Mouse (Mus musculus): ENCODE data around the gene Sbsn. TPM values are rescaled to one million over a fixed set of nuclear protein-coding genes. Genes with fewer than 3 reads are reported as not detected.
A peak's percentile ranks its signal among the peaks of the same experiment; 100 is the strongest.

Gene Sbsn
- polyA plus RNA-seq (2014; fragmentation: Nextera tagmentation; extraction: Ambion mirVana): 0.27 and 1.8 TPM in 2 replicates

- no peaks in the 10 kb centered on the region for H3K27me3 ChIP-seq (ENCODE audit: control insufficient read depth, insufficient read depth, low read length)
- no peak within 1 kb of the TSS for H3K27ac ChIP-seq (ENCODE audit: low read depth, low read length)
- peaks cover 3% of the 10 kb centered on the region; the same call in 1 of the 2 replicates for H3K36me3 ChIP-seq (ENCODE audit: control insufficient read depth, insufficient read depth, low read length)
- DNase-seq (ENCODE audit: low spot score): no peak
- H3K4me1 ChIP-seq (replicated peaks; ENCODE audit: control insufficient read depth, insufficient read depth, low read length): no peaks in the 10 kb centered on the region
- H3K9me3 ChIP-seq (ENCODE audit: control insufficient read depth, low read length): no peaks in the 10 kb centered on the region; the same call in 1 of the 2 replicates
- no peak within 1 kb of the TSS for H3K9ac ChIP-seq (ENCODE audit: low read length)
- 81% methylated on average over 5 of the region's 5 CpGs for WGBS
- no peak within 1 kb of the TSS for H3K4me3 ChIP-seq (ENCODE audit: low read depth, low read length)
- no peak for ATAC-seq (replicated peaks; ENCODE audit: low FRiP score)
- H3K4me2 ChIP-seq (ENCODE audit: low read depth, low read length, severe bottlenecking): no peak within 1 kb of the TSS
Measured at GRCm38 (mm10) chr7:30751086-30751669, at the start of gene Sbsn. Gene Sbsn, plus strand, starts transcription at chr7:30751471.

- Histone ChIP-seq H3K27me3 (ENCODE audit: control insufficient read depth, insufficient read depth, low read length) (no peaks in the 10 kb centered on the region), H3K9me3 (ENCODE audit: control insufficient read depth, low read length) (no peaks in the 10 kb centered on the region), H3K27ac (ENCODE audit: low read depth, low read length) (no peak overlapping the region), H3K9ac (ENCODE audit: low read length) (no peak overlapping the region), H3K4me2 (ENCODE audit: low read depth, low read length, severe bottlenecking) (no peak overlapping the region), H3K4me1 (replicated peaks; ENCODE audit: control insufficient read depth, insufficient read depth, low read length) (no peaks in the 10 kb centered on the region), H3K4me3 (ENCODE audit: low read depth, low read length) (no peak overlapping the region), H3K36me3 (ENCODE audit: control insufficient read depth, insufficient read depth, low read length) (no peaks in the 10 kb centered on the region)
- ATAC-seq (replicated peaks; ENCODE audit: low FRiP score): no peak
- DNase-seq (ENCODE audit: low spot score): no peak
- 80% methylated on average over 8 of the region's 8 CpGs for WGBS
Measured at GRCm38 (mm10) chr7:30706214-30706882, 44.9 kb upstream of the Sbsn start.

GRCm38 (mm10) chr7:30707441-30707840 lies 43.8 kb upstream of the Sbsn start:
- WGBS: 100% methylated on average over 1 of the region's 1 CpGs

GRCm38 (mm10) chr7:30711942-30712341 lies 39.3 kb upstream of the Sbsn start, which contains the start of gene Atp4a:
Gene Atp4a, plus strand, starts transcription at chr7:30712209.
- Histone ChIP-seq H3K4me2 (ENCODE audit: low read depth, low read length, severe bottlenecking) (no peak within 1 kb of the TSS), H3K9me3 (ENCODE audit: control insufficient read depth, low read length) (no peaks in the 10 kb centered on the region), H3K27ac (ENCODE audit: low read depth, low read length) (no peak within 1 kb of the TSS), H3K4me1 (replicated peaks; ENCODE audit: control insufficient read depth, insufficient read depth, low read length) (peaks cover 2% of the 10 kb centered on the region; the same call in 1 of the 2 replicates), H3K9ac (ENCODE audit: low read length) (no peak within 1 kb of the TSS), H3K4me3 (ENCODE audit: low read depth, low read length) (no peak within 1 kb of the TSS), H3K36me3 (ENCODE audit: control insufficient read depth, insufficient read depth, low read length) (no peaks in the 10 kb centered on the region), H3K27me3 (ENCODE audit: control insufficient read depth, insufficient read depth, low read length) (peaks cover 2% of the 10 kb centered on the region)
- DNase-seq (ENCODE audit: low spot score): no peak
- 82% methylated on average over 3 of the region's 3 CpGs for WGBS
- ATAC-seq (replicated peaks; ENCODE audit: low FRiP score): no peak

More at GRCm38 (mm10) chr7:30707441-30707840, 43.8 kb upstream of the Sbsn start:
- Histone ChIP-seq H3K4me1 (replicated peaks; ENCODE audit: control insufficient read depth, insufficient read depth, low read length) (no peaks in the 10 kb centered on the region), H3K9me3 (ENCODE audit: control insufficient read depth, low read length) (no peaks in the 10 kb centered on the region), H3K36me3 (ENCODE audit: control insufficient read depth, insufficient read depth, low read length) (no peaks in the 10 kb centered on the region), H3K27me3 (ENCODE audit: control insufficient read depth, insufficient read depth, low read length) (no peaks in the 10 kb centered on the region), H3K27ac (ENCODE audit: low read depth, low read length) (no peak overlapping the region), H3K4me2 (ENCODE audit: low read depth, low read length, severe bottlenecking) (no peak overlapping the region), H3K9ac (ENCODE audit: low read length) (no peak overlapping the region), H3K4me3 (ENCODE audit: low read depth, low read length) (no peak overlapping the region)
- ATAC-seq (replicated peaks; ENCODE audit: low FRiP score): no peak
- no peak for DNase-seq (ENCODE audit: low spot score)

GRCm38 (mm10) chr7:30717006-30717715 lies 34.1 kb upstream of the Sbsn start:
- H3K27ac ChIP-seq (ENCODE audit: low read depth, low read length): no peak overlapping the region
- 1% methylated on average over 43 of the region's 43 CpGs for WGBS

GRCm38 (mm10) chr7:30717716-30718046 lies 33.6 kb upstream of the Sbsn start:
- ATAC-seq (replicated peaks; ENCODE audit: low FRiP score): no peak; the same call in 1 of the 2 replicates
- H3K27ac ChIP-seq (ENCODE audit: low read depth, low read length): no peak overlapping the region

More at GRCm38 (mm10) chr7:30717006-30717715, 34.1 kb upstream of the Sbsn start:
- Histone ChIP-seq H3K36me3 (ENCODE audit: control insufficient read depth, insufficient read depth, low read length) (no peaks in the 10 kb centered on the region), H3K9me3 (ENCODE audit: control insufficient read depth, low read length) (no peaks in the 10 kb centered on the region), H3K4me3 (ENCODE audit: low read depth, low read length) (peak overlapping the region; percentile 29), H3K9ac (ENCODE audit: low read length) (peak overlapping the region; percentile 12), H3K4me2 (ENCODE audit: low read depth, low read length, severe bottlenecking) (peak overlapping the region; percentile 63), H3K27me3 (ENCODE audit: control insufficient read depth, insufficient read depth, low read length) (peaks cover 4% of the 10 kb centered on the region), H3K4me1 (replicated peaks; ENCODE audit: control insufficient read depth, insufficient read depth, low read length) (peaks cover 3% of the 10 kb centered on the region; the same call in 1 of the 2 replicates)
- ATAC-seq (replicated peaks; ENCODE audit: low FRiP score) (peak; percentile 97), DNase-seq (ENCODE audit: low spot score) (peak; percentile 92)

GRCm38 (mm10) chr7:30719669-30720068 lies 31.6 kb upstream of the Sbsn start:
- peaks cover 3% of the 10 kb centered on the region; the same call in 1 of the 2 replicates for H3K4me1 ChIP-seq (replicated peaks; ENCODE audit: control insufficient read depth, insufficient read depth, low read length)
- H3K27ac ChIP-seq (ENCODE audit: low read depth, low read length): no peak overlapping the region
- ATAC-seq (replicated peaks; ENCODE audit: low FRiP score) (no peak), DNase-seq (ENCODE audit: low spot score) (no peak)
- no peak overlapping the region for H3K4me2 ChIP-seq (ENCODE audit: low read depth, low read length, severe bottlenecking)
- H3K4me3 ChIP-seq (ENCODE audit: low read depth, low read length): no peak overlapping the region
- H3K9me3 ChIP-seq (ENCODE audit: control insufficient read depth, low read length): no peaks in the 10 kb centered on the region
- H3K27me3 ChIP-seq (ENCODE audit: control insufficient read depth, insufficient read depth, low read length): peaks cover 4% of the 10 kb centered on the region
- 94% methylated on average over 5 of the region's 5 CpGs for WGBS
- H3K9ac ChIP-seq (ENCODE audit: low read length): no peak overlapping the region
- no peaks in the 10 kb centered on the region for H3K36me3 ChIP-seq (ENCODE audit: control insufficient read depth, insufficient read depth, low read length)

More at GRCm38 (mm10) chr7:30717716-30718046, 33.6 kb upstream of the Sbsn start:
- Histone ChIP-seq H3K4me3 (ENCODE audit: low read depth, low read length) (peak overlapping the region; percentile 29), H3K9ac (ENCODE audit: low read length) (peak overlapping the region; percentile 1; the same call in 1 of the 2 replicates), H3K36me3 (ENCODE audit: control insufficient read depth, insufficient read depth, low read length) (no peaks in the 10 kb centered on the region), H3K4me1 (replicated peaks; ENCODE audit: control insufficient read depth, insufficient read depth, low read length) (peaks cover 3% of the 10 kb centered on the region; the same call in 1 of the 2 replicates), H3K27me3 (ENCODE audit: control insufficient read depth, insufficient read depth, low read length) (peaks cover 4% of the 10 kb centered on the region), H3K4me2 (ENCODE audit: low read depth, low read length, severe bottlenecking) (peak overlapping the region; percentile 63), H3K9me3 (ENCODE audit: control insufficient read depth, low read length) (no peaks in the 10 kb centered on the region)
- WGBS: 5% methylated on average over 14 of the region's 14 CpGs
- DNase-seq (ENCODE audit: low spot score): no peak

GRCm38 (mm10) chr7:30721286-30721685 lies 30.0 kb upstream of the Sbsn start:
- ATAC-seq (replicated peaks; ENCODE audit: low FRiP score) (no peak), DNase-seq (ENCODE audit: low spot score) (no peak)
- H3K4me3 ChIP-seq (ENCODE audit: low read depth, low read length): no peak overlapping the region
- no peaks in the 10 kb centered on the region for H3K9me3 ChIP-seq (ENCODE audit: control insufficient read depth, low read length)
- no peak overlapping the region for H3K4me2 ChIP-seq (ENCODE audit: low read depth, low read length, severe bottlenecking)
- H3K27me3 ChIP-seq (ENCODE audit: control insufficient read depth, insufficient read depth, low read length): peaks cover 3% of the 10 kb centered on the region
- H3K36me3 ChIP-seq (ENCODE audit: control insufficient read depth, insufficient read depth, low read length): no peaks in the 10 kb centered on the region
- H3K27ac ChIP-seq (ENCODE audit: low read depth, low read length): no peak overlapping the region
- 86% methylated on average over 7 of the region's 7 CpGs for WGBS
- H3K4me1 ChIP-seq (replicated peaks; ENCODE audit: control insufficient read depth, insufficient read depth, low read length): peaks cover 3% of the 10 kb centered on the region; the same call in 1 of the 2 replicates
- H3K9ac ChIP-seq (ENCODE audit: low read length): no peak overlapping the region
